Mouse (Mus musculus) central nervous system, embryonic 18 days (tissue): Measurements from ENCODE around the gene Sdhb. TPM values are rescaled to one million over a fixed set of nuclear protein-coding genes. Genes with fewer than 3 reads are reported as not detected.

Experiments
- polyA plus RNA-seq: library from polyadenylated mRNA; depleted of rRNA; stranded (reverse); fragments of >200 nt; gene quantifications from 2 replicates; pipeline ENCODE4 v1.2.3, GENCODE M21; 2012; rRNA removed

Gene Sdhb
- polyA plus RNA-seq, result 240 and 266 TPM in 2 replicates

GRCm38 (mm10) chr4:140960781-140961466 is at the start of gene Sdhb:
Gene Sdhb, plus strand, starts transcription at chr4:140961203.

GRCm38 (mm10) chr4:140986711-140987395 is 25.9 kb downstream of the Sdhb start, which contains the start of gene Atp13a2:
Gene Atp13a2, plus strand, starts transcription at chr4:140986873.

DNA sequence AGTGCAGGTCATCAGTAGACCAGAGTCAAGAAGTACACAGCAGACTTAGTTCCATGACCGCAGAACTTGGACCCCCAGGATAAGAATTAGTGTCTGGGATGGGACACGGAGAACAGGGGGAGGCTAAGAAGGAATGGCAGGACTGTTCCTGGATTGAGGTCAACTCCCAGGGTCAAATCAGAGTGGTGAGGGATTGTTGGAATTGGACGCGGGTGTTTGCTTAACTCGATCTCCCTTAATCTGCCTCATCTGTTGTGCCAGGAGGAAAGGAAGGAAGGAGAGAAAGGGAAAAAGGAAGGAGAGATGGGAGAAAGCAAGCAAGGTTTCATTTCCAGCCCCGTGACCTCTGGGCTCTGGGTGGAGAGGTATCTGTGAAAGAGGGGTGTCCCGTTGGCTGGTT is 49.1 kb downstream of the Sdhb start, which contains the start of gene Mfap2:
Gene Mfap2 (plus strand): TSS at position 301 of the 400 bp plus-strand sequence.

Other genes with a start within 250 kb of the Sdhb start
- 0.09 and 0.10 TPM in 2 replicates for gene Padi6, start 218.6 kb upstream of the Sdhb start, polyA plus RNA-seq
- 0.10 and 0.12 TPM in 2 replicates for gene Padi4, start 187.0 kb upstream of the Sdhb start, polyA plus RNA-seq
- gene Padi3, start 150.6 kb upstream of the Sdhb start, polyA plus RNA-seq, result 0.01 TPM in 1 of 2 replicates, not detected in the other
- 0.07 and 0.10 TPM in 2 replicates for gene Padi1, start 115.4 kb upstream of the Sdhb start, polyA plus RNA-seq
- 0.66 and 1.4 TPM in 2 replicates for gene Padi2, start 54.9 kb upstream of the Sdhb start, polyA plus RNA-seq
- gene Atp13a2, start 25.7 kb downstream of the Sdhb start, polyA plus RNA-seq, result 236 and 259 TPM in 2 replicates
- 96.4 and 101 TPM in 2 replicates for gene Mfap2, start 49.2 kb downstream of the Sdhb start, polyA plus RNA-seq
- gene Crocc, start 99.3 kb downstream of the Sdhb start, polyA plus RNA-seq, result 35.1 and 35.4 TPM in 2 replicates
- gene Necap2, start 117.2 kb downstream of the Sdhb start, polyA plus RNA-seq, result 55.3 and 58.8 TPM in 2 replicates
- 0.13 and 0.33 TPM in 2 replicates for gene Spata21, start 127.1 kb downstream of the Sdhb start, polyA plus RNA-seq
- 28.0 and 28.2 TPM in 2 replicates for gene Szrd1, start 178.6 kb downstream of the Sdhb start, polyA plus RNA-seq
- gene Fbxo42, start 186.7 kb downstream of the Sdhb start, polyA plus RNA-seq, result 24.4 and 25.2 TPM in 2 replicates